Mouse (Mus musculus) kidney, postnatal 14 days (tissue): ENCODE data around the gene Fam210b.
"Not testable (repeated sequence)": the region's sequence is repeated elsewhere in the genome, so short reads cannot be mapped to it uniquely, and the experiment has no call there.

Experiments used
- DNase-seq: peaks from one replicate; pipeline ENCODE4 v3.0.0; 2022; ENCODE audit warnings: mixed read lengths

Gene Fam210b

DNA sequence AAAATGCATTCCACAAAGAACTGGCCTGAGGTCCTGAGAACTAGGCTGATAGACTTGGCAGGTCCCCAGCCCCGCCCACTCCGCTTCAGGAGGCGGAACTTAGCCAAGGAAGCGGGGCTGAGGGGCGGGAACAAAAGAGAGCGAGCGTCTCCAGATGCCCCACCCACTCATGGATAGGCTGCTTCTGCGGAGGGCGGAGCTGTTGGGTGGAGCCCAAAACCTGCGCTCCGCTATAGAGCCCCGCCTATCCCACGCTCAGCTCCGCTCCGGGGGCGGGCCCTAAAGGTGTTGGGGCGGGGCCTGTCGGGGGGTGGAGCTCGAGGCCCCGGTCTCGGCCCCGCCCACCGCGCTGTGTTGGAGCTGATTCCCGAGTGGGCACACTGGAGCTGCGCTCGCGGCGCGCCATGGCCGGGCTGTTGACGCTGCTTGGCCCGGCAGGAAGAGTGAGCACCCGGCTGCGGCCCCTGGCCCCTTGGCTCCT, at the start of gene Fam210b:
Gene Fam210b (plus strand): TSS at position 308 of the 481 bp plus-strand sequence.
- peak; percentile 98 for DNase-seq

DNA sequence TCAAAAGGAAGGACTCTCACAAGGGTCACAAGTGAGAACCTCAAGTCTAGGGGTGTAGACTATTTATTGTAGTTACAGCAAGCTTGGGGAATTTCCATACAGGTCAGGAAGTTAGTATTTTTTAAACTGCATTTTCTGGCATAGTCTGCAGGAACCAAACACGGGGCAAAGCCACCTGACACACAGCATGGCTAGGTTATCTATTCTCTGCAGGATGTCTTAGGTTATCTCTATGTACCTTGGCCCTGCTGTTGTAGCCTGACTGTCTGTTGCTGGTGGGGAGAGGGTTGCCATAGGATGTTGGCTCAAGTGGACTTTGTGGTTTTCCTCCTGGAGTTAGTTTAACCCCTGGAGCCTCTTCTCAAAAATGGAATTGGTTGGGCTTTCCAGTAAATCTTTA, 47.3 kb upstream of the Fam210b start:
- no peak for DNase-seq

DNA sequence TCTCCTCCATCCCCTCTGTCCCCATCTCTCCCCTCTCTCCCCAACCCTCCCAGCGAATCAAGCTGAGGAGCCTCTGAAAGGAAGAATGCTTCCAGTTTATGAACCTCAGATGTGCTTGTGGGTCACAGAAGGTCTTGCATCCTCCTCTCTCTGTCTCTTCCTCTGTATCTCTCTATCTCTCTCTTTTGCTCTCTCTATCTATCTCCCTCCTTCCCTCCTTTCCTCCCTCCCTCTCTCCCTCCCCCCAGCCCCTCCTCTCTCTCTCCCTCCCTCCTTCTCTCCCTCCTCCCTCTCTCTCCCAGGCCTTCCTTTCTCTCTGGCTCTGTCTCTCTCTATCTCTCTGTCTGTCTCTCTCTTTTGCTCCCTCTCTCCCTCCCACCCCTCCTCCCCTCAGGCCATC, 46.8 kb upstream of the Fam210b start:
- DNase-seq, result no peak

DNA sequence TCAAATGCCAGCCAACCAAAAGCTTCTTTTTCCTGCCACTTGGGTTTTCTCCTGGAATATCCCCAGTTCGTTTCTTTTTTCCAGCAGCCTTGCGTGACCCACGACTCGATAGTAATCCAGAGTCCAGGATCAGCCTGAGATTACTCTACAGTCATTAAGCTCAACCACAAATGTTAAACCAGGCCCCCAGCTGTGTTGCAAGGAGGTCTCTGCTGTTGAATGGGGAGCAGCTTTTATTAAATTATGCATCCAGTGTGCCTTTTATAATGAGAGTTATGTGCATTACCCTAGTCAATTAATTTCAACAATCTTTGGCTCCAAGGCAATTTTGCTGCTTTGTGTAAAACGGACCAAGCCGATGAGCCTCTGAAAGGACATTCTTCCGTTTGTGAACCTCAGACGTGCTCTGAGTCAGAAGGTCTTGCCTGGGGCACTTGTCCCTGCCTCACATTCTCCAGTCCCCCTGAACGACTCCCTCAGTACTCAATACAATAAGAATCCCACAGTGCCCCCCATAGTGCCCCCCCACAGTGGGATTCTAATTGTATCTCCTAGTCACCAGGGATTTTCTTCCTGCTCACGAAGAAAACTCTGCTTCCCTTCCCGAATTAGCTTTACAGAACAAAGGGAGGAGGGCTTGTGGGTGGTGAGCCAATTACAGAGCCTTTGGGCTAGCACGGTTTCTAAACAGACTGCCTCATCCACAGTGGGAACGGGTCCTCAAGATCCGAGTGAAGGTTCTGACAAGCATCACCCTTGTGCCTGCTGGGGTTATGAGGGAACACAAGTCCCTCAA, 46.0 kb upstream of the Fam210b start:
- no peak for DNase-seq

DNA sequence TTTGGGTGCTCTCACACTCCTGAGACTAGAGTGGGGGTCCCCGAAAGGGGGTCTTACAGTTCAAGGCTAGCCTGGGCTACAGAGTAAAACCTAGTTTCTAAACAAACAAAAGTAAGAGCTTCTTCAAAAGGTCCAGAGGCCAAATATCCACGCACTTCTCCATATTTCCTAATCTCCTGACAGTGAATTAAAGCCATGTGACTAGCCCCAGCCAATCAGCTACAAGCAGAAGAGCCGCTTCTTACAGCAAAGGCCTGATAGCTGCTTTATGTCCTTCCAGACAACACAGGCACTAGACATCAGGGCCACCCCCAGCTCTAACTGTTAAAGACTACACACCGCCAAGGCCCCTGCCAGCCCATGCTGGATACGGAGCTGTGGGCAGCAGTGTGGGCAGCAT, 43.0 kb upstream of the Fam210b start:
- DNase-seq, result no peak

DNA sequence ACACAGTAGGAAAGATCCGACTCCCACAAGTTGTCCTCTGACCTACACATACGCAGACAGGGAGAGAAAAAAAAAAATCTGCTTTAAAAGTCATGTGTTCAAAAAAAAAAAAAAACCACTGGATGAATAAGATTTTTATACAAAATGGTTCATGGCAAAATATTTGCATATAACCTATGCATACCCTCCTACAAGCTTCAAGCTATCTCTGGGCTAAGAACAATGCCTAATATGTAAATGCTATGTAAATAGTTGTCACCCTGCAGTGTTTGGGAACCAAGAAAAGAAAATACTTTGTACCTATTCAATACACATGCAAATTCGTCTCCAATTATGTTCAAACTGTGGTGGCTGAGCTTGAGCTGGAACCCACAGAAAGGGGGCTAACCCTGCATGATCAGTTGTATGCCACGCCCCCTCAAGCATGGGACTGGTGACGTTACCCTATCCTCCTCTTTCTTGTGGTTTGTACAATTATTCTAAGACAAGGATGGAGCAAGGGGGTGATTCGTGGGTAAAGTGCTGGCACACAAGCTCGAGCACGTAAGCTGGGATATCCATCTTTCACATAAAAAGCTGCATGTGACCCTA, 41.2 kb upstream of the Fam210b start:
- no peak for DNase-seq

DNA sequence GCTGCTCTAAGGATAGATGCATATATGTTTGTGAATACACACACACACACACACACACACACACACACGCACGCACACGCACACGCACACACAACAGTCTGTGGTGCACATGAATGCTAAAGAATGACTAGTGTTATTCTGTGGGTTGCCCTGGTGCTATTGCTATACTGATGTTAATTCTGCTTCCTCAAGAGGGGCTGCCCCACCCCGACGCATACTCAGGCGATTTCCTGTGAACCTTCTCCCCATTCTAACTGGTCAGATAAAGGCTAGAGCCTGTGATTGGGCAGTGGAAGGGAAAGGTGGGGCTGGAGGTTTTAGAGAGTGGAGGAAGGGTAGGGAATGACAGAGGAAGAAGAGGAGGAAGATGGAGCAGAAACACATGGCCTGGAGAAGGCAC, 39.8 kb upstream of the Fam210b start:
- not testable (repeated sequence) for DNase-seq

DNA sequence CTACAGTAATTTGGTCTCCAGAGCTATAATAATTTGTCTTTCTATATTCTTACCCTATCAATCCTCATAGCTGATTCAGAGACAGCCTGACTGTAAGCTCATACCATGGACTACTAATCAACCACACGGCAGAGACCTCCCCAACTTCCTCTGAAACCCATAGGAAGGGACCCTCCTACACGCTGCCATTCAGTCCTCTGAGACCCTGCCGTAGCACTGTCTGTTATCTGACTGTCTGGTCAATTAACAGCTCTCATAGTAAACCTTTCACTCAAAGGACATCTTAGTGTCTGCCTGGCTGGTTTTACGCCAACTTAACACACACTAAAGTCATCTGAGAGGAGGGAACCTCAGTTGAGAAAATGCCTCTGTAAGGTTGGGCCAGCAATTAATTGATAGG, 38.8 kb upstream of the Fam210b start:
- DNase-seq, result no peak

DNA sequence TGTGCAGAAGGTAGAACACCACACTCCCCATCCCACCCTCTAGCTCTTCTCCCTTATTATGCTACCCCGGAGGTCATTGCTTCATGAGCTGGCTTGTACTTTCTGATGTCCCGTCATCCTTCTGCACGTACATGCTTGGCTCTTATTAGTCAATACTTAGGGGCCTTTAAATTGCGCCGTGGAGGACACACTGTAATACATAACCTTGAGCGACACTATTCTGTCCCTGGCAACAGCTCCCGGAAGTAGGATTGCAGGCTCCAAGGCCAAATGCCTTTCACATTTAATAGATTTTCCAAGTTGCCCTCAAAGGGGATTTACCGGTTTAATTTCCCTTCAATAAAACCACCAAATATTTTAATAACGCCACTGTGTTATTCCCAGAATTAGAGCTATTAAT, 33.6 kb upstream of the Fam210b start:
- no peak for DNase-seq

DNA sequence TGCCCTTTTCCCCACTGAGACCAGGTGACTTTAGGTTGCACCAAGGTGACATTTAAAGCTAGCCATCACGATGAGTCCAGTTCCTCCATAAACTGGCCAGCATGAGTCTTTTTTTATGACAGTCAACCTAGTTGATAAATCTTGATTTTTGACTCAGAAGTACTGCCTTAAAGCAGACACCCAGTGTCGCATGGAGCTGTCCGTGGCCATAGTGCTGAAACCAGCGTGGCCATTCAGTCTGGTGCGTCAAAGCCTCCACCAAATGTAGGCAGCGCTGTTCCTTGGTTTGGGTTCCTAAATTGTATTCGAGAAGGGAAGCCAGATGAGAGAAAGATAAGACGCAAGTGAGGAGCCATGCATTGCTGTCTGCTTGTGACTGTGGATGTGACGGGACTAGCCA, 24.5 kb upstream of the Fam210b start:
- peak; percentile 77 for DNase-seq

DNA sequence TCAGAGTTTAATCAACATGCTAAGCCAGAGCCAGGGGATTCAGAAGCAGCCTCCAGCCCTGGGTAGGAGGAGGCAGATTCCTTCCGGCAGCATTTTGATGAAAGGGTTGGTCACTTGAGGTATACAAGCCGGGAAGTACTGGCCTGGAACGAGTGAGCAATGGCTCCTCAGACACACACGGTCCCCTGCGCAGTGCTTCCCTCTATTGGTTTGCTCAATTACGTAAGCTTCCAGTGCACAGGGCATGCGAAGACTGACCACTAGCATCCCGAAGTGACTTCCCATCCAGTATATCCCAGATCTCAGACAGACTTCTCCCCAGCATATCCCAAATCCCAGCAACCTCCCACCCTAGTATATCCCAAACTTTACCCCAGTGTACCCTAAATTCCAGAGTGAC, 17.1 kb upstream of the Fam210b start:
- DNase-seq, result no peak

DNA sequence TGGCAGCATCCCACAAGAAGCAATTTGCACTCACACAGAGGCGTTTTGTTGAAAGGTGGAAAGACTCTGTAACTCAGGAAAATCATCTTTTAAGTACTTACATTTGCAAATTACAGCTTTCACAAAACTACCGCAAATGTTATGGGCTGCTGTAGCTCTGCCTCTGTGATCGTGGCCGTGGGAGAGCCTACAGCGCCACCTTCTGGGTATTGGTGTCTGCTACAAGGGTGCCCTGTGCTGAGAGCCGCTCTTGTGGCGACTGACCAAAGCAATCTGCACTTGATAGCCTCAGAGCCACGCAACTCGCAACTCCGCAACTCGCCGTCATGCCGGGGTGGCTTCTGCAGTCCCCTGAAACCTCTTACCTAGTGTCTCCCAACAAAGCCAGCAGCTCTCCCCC, 16.2 kb upstream of the Fam210b start:
- DNase-seq, result no peak

DNA sequence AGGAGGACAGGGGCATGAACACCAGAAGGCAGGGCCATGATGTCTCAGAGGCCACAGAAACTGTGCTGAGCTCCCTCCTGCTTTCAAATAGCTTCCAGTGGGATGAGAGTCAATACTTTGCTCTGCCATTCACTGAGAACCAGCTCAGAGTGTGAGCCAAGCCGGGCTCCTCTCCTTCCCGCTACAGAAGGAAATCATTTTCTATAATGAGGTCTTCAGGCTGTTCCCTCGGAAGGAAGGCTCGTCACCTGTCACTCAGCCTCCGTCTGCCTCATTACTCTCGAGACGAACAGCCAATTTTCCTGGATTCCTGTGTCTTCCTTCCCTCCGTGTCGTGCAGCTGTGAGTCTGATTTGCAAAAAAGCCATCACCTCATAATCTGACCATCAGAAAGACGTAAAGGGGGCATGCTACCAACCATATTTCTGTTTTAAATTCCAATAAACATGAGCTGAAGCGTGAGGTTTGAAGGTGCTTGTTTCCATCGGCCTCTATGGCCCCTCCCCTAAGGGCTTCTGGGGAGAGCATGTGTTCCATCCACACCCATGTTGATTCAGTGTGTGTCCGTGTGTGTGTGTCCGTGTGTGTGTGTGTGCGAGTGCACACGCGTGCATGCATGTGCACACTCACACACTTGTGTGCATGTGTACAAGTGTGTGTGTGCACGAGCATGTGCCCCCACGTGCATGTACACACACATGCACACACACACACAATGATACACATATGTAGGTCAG, 7.0 kb upstream of the Fam210b start:
- DNase-seq, result no peak

DNA sequence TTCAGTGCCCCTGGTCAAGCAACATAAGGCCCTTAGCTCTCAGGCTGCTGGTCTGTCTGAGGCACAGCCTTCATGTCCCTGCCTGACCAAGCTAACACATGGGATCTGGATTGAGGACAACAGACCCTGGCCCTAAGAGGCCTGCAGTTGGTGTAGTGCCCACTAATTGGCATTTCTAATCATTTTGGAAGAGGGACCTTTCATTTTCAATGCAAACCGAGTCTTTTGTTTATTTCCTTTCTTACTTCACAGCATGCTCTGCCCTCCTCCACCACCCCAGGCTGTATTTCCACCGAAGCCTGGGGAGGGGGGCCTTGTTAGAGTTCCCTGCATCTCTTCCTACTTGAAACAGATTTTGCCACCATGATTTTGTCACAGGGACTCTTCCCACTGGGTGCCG, 4.4 kb upstream of the Fam210b start:
- DNase-seq, result no peak

DNA sequence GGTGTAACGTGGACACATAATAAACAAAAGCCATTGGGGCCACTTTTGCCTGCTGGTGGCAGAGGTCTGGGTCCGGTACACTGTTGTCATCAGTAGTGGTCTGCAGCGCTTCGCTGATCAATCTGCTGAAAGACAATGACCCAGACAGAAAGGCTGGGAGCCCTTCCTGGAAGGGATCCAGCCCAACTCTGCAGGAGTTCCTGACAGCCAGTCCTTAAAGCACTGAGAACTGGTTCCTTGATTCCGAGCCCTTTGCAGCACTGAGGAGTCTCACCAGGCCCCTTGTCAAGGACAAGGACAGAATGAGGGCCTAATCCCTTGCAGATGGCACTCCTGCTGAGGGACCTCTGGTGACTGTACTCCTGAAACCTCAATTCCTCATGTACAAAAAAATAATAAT, 3.8 kb upstream of the Fam210b start:
- DNase-seq, result no peak

DNA sequence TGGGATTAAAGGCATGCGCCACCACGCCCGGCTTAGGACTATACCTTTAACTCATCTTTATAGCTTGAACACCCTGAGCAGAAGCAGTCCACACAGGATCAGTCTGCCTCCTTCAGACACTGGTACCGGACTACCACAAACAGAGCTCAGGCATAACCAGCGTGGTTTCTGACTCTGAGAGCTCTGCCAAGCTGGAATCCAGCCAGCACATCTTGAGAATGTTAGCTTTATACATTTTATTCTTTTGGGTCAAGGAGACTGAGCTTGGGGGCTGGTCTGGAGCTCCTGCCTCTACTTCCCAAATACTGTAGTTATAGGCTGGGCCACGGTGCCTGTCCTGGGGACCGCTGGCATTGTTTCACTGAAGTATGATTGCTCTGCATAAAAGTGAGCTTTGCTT, 1.6 kb upstream of the Fam210b start:
- no peak for DNase-seq

DNA sequence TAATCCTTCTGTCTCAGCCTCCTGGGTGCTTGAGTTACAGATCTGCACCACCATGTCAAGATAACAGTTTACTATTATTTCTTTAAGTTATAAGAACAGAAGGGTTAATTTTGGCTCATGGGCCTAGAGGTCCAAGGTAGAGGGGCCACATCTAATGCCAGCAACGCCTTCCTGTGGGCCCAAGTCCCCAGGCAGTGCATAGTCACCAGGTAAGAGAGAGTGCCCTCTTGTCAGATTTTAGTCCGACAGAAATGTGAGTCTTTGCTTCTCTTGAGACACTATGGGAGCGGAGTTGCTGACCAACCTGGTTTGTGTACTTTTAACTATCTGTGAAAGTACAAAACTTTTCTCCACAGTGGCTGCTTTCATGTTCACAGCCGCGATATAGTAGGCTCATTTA, 696 bp upstream of the Fam210b start:
- no peak for DNase-seq

DNA sequence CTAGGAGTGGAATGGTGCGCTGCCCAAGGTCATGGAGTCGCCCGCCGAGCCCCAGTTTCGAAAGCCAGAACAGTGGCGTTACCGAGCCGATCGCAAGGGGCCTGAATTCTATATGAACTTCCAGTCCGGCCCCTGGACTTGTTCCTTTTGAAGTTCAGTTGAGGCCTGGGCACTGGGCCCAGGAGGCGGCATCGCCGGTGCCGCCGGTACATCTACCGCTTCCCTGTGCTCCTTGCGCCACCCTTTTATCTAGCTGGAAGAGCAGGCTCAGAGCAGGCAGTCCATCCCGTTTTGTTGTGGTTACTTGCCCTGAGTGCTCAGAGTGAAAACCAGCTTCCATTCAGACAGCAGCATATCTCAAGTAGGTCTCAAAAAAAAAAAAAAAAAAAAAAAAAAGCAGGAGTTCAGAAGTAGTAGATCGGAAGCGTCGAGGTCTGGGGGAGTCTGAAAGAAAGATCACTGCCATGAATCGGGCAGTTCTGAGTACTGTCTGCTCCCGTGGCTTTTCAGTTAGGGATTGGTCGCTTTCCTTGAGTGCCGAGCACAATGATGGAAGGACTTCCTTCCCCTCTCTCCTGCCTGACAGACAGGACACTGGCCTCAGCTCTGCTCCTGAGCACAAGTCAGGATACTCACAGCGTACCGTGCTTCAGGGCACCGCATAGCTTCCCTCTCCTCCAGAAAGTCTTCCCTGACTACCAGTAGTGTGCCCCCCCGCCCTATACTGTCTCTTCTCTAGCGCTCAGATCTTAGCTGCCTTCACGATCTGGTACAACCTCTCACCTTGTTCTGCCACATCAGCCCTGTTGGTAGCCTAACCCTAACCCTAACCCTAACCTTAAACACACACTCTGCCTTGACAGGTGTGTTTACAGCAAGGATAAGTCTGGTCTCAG, 917 bp downstream of the Fam210b start:
- DNase-seq, result peak; percentile 71

DNA sequence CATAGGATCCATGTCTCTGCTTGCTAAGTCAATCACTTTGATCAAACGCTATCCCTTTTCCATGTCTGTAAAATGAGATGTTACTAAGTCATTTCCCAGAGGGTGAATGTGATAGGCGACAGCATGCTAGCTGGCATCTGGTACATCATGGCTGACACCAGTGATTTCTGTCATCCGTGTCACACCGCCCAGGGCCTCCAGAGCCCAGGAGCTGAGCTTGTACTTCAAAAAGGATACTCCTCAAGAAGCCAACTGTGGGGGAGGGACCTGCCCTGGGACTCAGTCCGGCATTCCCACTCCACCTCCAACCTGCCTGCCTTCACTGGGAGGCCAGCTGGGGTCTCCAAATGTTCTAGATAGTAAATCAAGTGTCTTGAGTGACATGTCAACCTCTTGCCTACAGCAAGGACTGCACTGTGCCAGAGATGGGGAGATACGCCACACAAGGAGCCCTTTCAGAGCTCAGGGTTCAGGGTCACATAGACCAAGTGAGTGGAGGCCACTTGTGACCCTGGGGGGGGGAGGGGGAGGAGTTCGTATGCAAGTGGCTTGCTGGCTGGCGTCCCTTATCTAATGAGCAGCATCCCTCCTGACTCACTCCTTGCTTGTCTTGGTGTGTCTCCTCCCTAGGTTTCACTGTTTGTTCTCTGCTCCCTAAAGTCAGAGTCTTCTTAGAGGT, 1.7 kb downstream of the Fam210b start:
- no peak for DNase-seq

DNA sequence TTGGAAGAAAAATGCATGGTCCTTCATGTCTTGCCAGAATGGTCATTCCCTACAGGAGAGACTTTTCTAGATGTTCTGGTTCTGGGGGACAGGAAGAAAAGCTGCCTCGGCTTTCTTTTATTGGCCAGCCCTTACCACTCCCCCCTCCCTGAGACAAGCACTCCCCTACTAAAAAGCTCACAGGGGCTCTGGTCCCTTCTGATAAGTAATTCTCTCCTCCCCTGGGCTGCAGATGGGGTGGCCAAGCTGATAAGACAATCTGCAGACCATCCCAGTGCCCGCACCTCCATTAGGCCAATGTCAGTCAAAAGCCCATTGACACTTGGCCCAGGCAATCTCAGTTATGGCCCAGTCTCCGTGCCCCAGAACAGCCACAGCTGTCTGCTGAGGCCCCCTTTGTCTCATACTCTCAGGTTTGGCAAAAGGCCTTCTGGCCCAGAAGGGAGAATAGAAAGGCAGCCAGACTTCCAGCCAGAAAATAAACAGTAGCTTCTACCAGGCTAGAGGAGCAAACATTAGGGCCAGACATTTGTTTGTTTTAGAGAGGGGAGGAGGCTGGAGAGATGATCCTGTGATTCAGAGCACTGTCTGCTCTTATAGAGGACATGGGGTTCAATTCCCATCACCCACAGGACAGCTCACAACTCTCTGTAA, 3.1 kb downstream of the Fam210b start:
- DNase-seq, result no peak

DNA sequence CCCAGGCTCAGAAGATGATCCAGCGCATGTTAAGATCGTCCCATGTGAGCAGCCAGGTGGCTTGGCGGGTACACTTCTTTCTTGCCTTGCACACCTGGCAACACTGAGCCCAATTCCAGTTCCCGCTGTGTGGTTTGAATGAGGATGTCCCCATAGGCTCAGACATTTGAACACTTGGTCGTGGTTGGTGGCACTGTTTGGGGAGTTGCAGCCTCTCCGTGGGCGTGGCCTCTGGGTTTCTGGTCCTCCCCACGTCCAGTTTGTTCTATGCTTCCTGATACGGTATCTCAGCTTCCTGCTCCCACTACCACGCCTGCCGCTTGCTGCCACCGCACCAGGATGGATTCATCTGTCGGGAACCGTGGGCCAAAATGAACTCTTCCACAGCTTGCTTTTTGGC, 4.4 kb downstream of the Fam210b start:
- no peak for DNase-seq

DNA sequence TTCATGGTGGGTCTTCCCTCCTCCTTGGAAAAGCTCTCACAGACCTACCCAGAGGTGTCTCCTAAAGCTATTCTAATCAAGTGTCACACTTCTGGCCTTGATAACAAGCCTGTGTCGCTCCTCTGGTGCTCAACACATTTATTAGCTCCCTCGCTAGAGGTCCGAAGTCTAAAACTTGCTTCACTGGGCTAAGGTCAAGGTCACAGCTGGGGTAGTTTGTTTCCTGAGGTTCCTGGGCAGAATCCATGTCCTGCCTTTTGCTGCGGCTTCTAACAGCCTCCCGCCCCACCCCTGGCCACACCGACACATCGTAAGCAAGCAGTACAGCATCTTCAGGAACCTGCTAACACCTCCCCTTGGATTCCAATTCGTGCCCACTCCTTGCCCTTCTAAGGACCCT, 5.4 kb downstream of the Fam210b start:
- DNase-seq, result no peak
